Mouse (Mus musculus): Measurements from ENCODE around the gene Nudt3. TPM values are rescaled to one million over a fixed set of nuclear protein-coding genes. Genes with fewer than 3 reads are reported as not detected.

The Nudt3 gene
- polyA plus RNA-seq, 1 experiment, result 55.7 TPM

GRCm38 (mm10) chr17:27541261-27541660 is 82.0 kb downstream of the Nudt3 start:
- H3K4me1 ChIP-seq (ENCODE audit: control insufficient read depth, insufficient read depth, low read length), result peaks cover 9% of the 10 kb centered on the region
- H3K27ac ChIP-seq (ENCODE audit: insufficient read depth, low read depth, low read length), result no peak overlapping the region
- H3K4me3 ChIP-seq (ENCODE audit: insufficient read depth, low read length), result no peak overlapping the region
- TF ChIP-seq CTCF (IDR thresholded peaks at IDR 0.05; ENCODE audit: low read depth, low read length) (no peak), POLR2A (IDR thresholded peaks at IDR 0.05; ENCODE audit: borderline replicate concordance, low read depth, low read length) (no peak)

DNA sequence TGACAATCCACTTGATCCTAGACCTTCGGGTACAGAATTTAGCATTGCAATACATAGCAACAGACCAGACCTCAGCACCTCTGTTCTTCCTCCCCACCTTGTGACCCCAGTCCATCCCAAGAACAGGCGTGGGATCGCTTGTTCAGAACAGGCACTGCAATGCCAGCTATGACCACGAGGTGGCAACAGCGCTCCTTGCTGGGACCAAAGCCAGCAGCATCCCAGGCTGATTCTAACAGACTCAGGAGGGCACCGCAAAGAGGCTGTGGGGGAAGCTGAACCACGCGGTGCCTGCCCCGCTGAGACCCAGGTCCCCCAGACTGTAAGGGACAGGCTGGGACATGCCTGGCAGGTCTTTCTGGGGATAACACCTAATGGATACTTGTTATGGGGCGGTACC is 88.6 kb downstream of the Nudt3 start:
- H3K4me1 ChIP-seq (ENCODE audit: control insufficient read depth, insufficient read depth, low read length), result no peaks in the 10 kb centered on the region; the same call in 1 of the 2 replicates
- no peak overlapping the region for H3K4me3 ChIP-seq (ENCODE audit: insufficient read depth, low read length)
- TF ChIP-seq POLR2A (IDR thresholded peaks at IDR 0.05; ENCODE audit: borderline replicate concordance, low read depth, low read length) (no peak), CTCF (IDR thresholded peaks at IDR 0.05; ENCODE audit: low read depth, low read length) (peak; percentile 72)
- H3K27ac ChIP-seq (ENCODE audit: insufficient read depth, low read depth, low read length), result no peak overlapping the region

DNA sequence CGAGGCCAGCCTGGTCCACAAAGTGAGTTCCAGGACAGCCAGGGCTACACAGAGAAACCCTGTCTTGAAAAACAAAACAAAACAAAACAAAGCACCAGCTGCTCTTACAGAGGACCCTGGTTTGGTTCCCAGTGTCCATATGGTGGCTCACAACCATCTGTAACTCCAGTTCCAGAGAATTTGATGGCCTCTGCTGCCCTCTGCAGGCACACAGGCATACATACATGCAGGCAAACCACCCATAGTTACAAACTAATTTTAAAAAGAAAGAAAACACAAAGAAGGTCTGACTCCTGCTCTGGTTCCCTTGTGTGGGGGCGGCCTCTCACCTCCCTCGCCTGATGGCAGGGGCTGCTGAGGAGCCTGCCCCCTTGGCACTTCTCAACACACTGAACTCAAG is 89.9 kb downstream of the Nudt3 start:
- no peak for TF ChIP-seq POLR2A (IDR thresholded peaks at IDR 0.05; ENCODE audit: borderline replicate concordance, low read depth, low read length)
- no peak for TF ChIP-seq CTCF (IDR thresholded peaks at IDR 0.05; ENCODE audit: low read depth, low read length)
- H3K4me3 ChIP-seq (ENCODE audit: insufficient read depth, low read length), result no peak overlapping the region
- no peaks in the 10 kb centered on the region for H3K4me1 ChIP-seq (ENCODE audit: control insufficient read depth, insufficient read depth, low read length)
- H3K27ac ChIP-seq (ENCODE audit: insufficient read depth, low read depth, low read length), result no peak overlapping the region

DNA sequence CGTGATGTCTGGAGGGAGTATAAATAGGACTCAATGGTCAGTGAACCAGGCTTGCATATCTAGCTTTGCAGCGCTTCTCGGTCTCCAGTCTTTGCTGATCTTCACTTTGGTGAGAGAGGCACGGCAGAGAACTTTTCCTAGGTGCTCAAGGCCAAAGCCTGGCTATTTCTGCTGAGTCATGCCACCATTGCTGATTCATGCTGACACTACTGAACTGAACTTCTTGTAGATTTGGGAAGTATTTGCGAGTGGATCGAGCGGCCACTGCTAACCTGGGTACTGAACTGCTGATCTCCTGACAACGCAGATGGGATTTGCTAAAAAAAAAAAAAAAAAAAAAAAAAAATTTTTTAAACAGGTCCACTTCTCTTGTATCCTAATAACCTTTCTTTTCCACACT is 91.2 kb downstream of the Nudt3 start:
- no peak for TF ChIP-seq CTCF (IDR thresholded peaks at IDR 0.05; ENCODE audit: low read depth, low read length)
- no peak for TF ChIP-seq POLR2A (IDR thresholded peaks at IDR 0.05; ENCODE audit: borderline replicate concordance, low read depth, low read length)
- no peak overlapping the region for H3K4me3 ChIP-seq (ENCODE audit: insufficient read depth, low read length)
- peaks cover 3% of the 10 kb centered on the region; the same call in 1 of the 2 replicates for H3K4me1 ChIP-seq (ENCODE audit: control insufficient read depth, insufficient read depth, low read length)
- no peak overlapping the region for H3K27ac ChIP-seq (ENCODE audit: insufficient read depth, low read depth, low read length)

Other genes starting within 250 kb of the Nudt3 start
- gene Grm4, start 102.1 kb downstream of the Nudt3 start, polyA plus RNA-seq (2012; ENCODE audit: insufficient read depth, insufficient read length, missing spikeins), result not detected in 2 replicates
- 151 and 159 TPM in 2 replicates for gene Hmga1, start 67.0 kb downstream of the Nudt3 start, polyA plus RNA-seq (2012; ENCODE audit: insufficient read depth, insufficient read length, missing spikeins)
- gene AI413582, start 57.7 kb downstream of the Nudt3 start, polyA plus RNA-seq (2012; ENCODE audit: insufficient read depth, insufficient read length, missing spikeins), result 76.7 and 85.6 TPM in 2 replicates
- gene RPS10-NUDT3, start 11.7 kb upstream of the Nudt3 start, polyA plus RNA-seq (2012; ENCODE audit: insufficient read depth, insufficient read length, missing spikeins), result not detected in 2 replicates
- gene Rps10, start 13.2 kb upstream of the Nudt3 start, polyA plus RNA-seq (2012; ENCODE audit: insufficient read depth, insufficient read length, missing spikeins), result 1,367 and 1,405 TPM in 2 replicates
- gene Pacsin1, start 32.0 kb upstream of the Nudt3 start, polyA plus RNA-seq (2012; ENCODE audit: insufficient read depth, insufficient read length, missing spikeins), result not detected in 2 replicates
- gene Spdef, start 105.5 kb upstream of the Nudt3 start, polyA plus RNA-seq (2012; ENCODE audit: insufficient read depth, insufficient read length, missing spikeins), result not detected in 2 replicates
- 75.8 and 81.8 TPM in 2 replicates for gene D17Wsu92e, start 197.2 kb upstream of the Nudt3 start, polyA plus RNA-seq (2012; ENCODE audit: insufficient read depth, insufficient read length, missing spikeins)
- gene Snrpc, start 214.7 kb upstream of the Nudt3 start, polyA plus RNA-seq (2012; ENCODE audit: insufficient read depth, insufficient read length, missing spikeins), result 105 and 113 TPM in 2 replicates
- 7.5 TPM in 2 replicates for gene Uhrf1bp1, start 232.9 kb upstream of the Nudt3 start, polyA plus RNA-seq (2012; ENCODE audit: insufficient read depth, insufficient read length, missing spikeins)

Data from bone marrow macrophage, adult 2 months (primary cell).